Mouse (Mus musculus): ENCODE results near the gene Noxa1.

GRCm38 (mm10) chr2:25114308-25114707, 19.4 kb upstream of the Noxa1 start:
- TF ChIP-seq POLR2A (IDR thresholded peaks at IDR 0.05; ENCODE audit: low read depth, low read length) = no peak
- TF ChIP-seq CTCF (IDR thresholded peaks at IDR 0.05; ENCODE audit: extremely low read depth, insufficient read length, insufficient replicate concordance, low read depth, low read length) = no peak
